Mouse (Mus musculus): Measurements from ENCODE around the gene Tex9. TPM values are rescaled to one million over a fixed set of nuclear protein-coding genes. Genes with fewer than 3 reads are reported as not detected.
"Not testable (repeated sequence)": the region's sequence is repeated elsewhere in the genome, so short reads cannot be mapped to it uniquely, and the experiment has no call there.

Gene Tex9
- polyA plus RNA-seq, 1 experiment from 2014 or later = 48.7 TPM

GRCm38 (mm10) chr9:72475511-72475910 lies 16.5 kb downstream of the Tex9 start:
- Histone ChIP-seq H3K4me3 (no peak overlapping the region), H3K9ac (no peak overlapping the region), H3K4me1 (no peaks in the 10 kb centered on the region), H3K36me3 (peaks cover 58% of the 10 kb centered on the region), H3K27ac (no peak overlapping the region), H3K27me3 (replicated peaks) (no peaks in the 10 kb centered on the region), H3K9me3 (no peaks in the 10 kb centered on the region), H3K4me2 (replicated peaks) (no peak overlapping the region)
- 92% methylated on average over 9 of the region's 9 CpGs for WGBS
- ATAC-seq (ENCODE audit: low FRiP score, low read depth) = no peak

- Histone ChIP-seq H3K4me3 (no peak overlapping the region), H3K4me1 (no peaks in the 10 kb centered on the region), H3K27me3 (replicated peaks) (no peaks in the 10 kb centered on the region), H3K9me3 (no peaks in the 10 kb centered on the region), H3K4me2 (replicated peaks) (no peak overlapping the region), H3K36me3 (peaks cover 38% of the 10 kb centered on the region), H3K9ac (no peak overlapping the region), H3K27ac (no peak overlapping the region)
- 100% methylated on average over 1 of the region's 1 CpGs for WGBS
- ATAC-seq (ENCODE audit: low FRiP score, low read depth) = no peak
Measured at GRCm38 (mm10) chr9:72469851-72470250, 22.2 kb downstream of the Tex9 start.

GRCm38 (mm10) chr9:72468616-72469015 lies 23.4 kb downstream of the Tex9 start:
- Histone ChIP-seq H3K9ac (no peak overlapping the region), H3K27ac (no peak overlapping the region), H3K4me1 (no peaks in the 10 kb centered on the region), H3K9me3 (no peaks in the 10 kb centered on the region), H3K4me3 (no peak overlapping the region), H3K4me2 (replicated peaks) (no peak overlapping the region), H3K27me3 (replicated peaks) (no peaks in the 10 kb centered on the region), H3K36me3 (peaks cover 29% of the 10 kb centered on the region)
- no peak for ATAC-seq (ENCODE audit: low FRiP score, low read depth)
- WGBS = 93% methylated on average over 10 of the region's 10 CpGs

GRCm38 (mm10) chr9:72467551-72468407 lies 24.2 kb downstream of the Tex9 start:
- ATAC-seq (ENCODE audit: low FRiP score, low read depth) = no peak
- Histone ChIP-seq H3K36me3 (peaks cover 20% of the 10 kb centered on the region), H3K4me1 (no peaks in the 10 kb centered on the region), H3K4me3 (no peak overlapping the region), H3K27ac (no peak overlapping the region), H3K9me3 (no peaks in the 10 kb centered on the region), H3K4me2 (replicated peaks) (no peak overlapping the region), H3K9ac (no peak overlapping the region), H3K27me3 (replicated peaks) (no peaks in the 10 kb centered on the region)
- WGBS = 69% methylated on average over 11 of the region's 11 CpGs

GRCm38 (mm10) chr9:72465754-72466181 lies 26.2 kb downstream of the Tex9 start:
- peaks cover 17% of the 10 kb centered on the region for H3K36me3 ChIP-seq
- no peaks in the 10 kb centered on the region for H3K27me3 ChIP-seq (replicated peaks)
- no peak overlapping the region for H3K4me2 ChIP-seq (replicated peaks)
- no peaks in the 10 kb centered on the region for H3K4me1 ChIP-seq
- no peak for ATAC-seq (ENCODE audit: low FRiP score, low read depth)
- 92% methylated on average over 4 of the region's 4 CpGs for WGBS
- H3K9me3 ChIP-seq = no peaks in the 10 kb centered on the region
- H3K4me3 ChIP-seq = no peak overlapping the region
- no peak overlapping the region for H3K9ac ChIP-seq
- H3K27ac ChIP-seq = no peak overlapping the region

- Histone ChIP-seq H3K9ac (no peak overlapping the region), H3K4me1 (no peaks in the 10 kb centered on the region), H3K27ac (no peak overlapping the region), H3K4me2 (replicated peaks) (no peak overlapping the region), H3K9me3 (no peaks in the 10 kb centered on the region), H3K36me3 (peaks cover 15% of the 10 kb centered on the region), H3K27me3 (replicated peaks) (no peaks in the 10 kb centered on the region), H3K4me3 (no peak overlapping the region)
- no peak for ATAC-seq (ENCODE audit: low FRiP score, low read depth)
- WGBS = 85% methylated on average over 1 of the region's 1 CpGs
Measured at GRCm38 (mm10) chr9:72464806-72465205, 27.2 kb downstream of the Tex9 start.

GRCm38 (mm10) chr9:72462427-72462826 lies 29.6 kb downstream of the Tex9 start:
- H3K9me3 ChIP-seq = no peaks in the 10 kb centered on the region
- no peak overlapping the region for H3K27ac ChIP-seq
- no peak overlapping the region for H3K4me2 ChIP-seq (replicated peaks)
- WGBS = 99% methylated on average over 2 of the region's 2 CpGs
- H3K4me3 ChIP-seq = no peak overlapping the region
- peaks cover 22% of the 10 kb centered on the region for H3K36me3 ChIP-seq
- ATAC-seq (ENCODE audit: low FRiP score, low read depth) = no peak
- H3K9ac ChIP-seq = no peak overlapping the region
- H3K27me3 ChIP-seq (replicated peaks) = no peaks in the 10 kb centered on the region
- no peaks in the 10 kb centered on the region for H3K4me1 ChIP-seq

- WGBS = 86% methylated on average over 3 of the region's 3 CpGs
Measured at GRCm38 (mm10) chr9:72460767-72461166, 31.2 kb downstream of the Tex9 start.

GRCm38 (mm10) chr9:72459703-72460102 lies 32.3 kb downstream of the Tex9 start:
- Histone ChIP-seq H3K27ac (no peak overlapping the region), H3K9me3 (no peaks in the 10 kb centered on the region), H3K9ac (no peak overlapping the region), H3K4me2 (replicated peaks) (no peak overlapping the region), H3K4me1 (no peaks in the 10 kb centered on the region), H3K4me3 (no peak overlapping the region), H3K36me3 (peaks cover 33% of the 10 kb centered on the region), H3K27me3 (replicated peaks) (no peaks in the 10 kb centered on the region)
- no peak for ATAC-seq (ENCODE audit: low FRiP score, low read depth)
- WGBS = 92% methylated on average over 3 of the region's 3 CpGs

More at GRCm38 (mm10) chr9:72460767-72461166, 31.2 kb downstream of the Tex9 start:
- no peak for ATAC-seq (ENCODE audit: low FRiP score, low read depth)
- H3K36me3 ChIP-seq = peaks cover 26% of the 10 kb centered on the region
- H3K4me1 ChIP-seq = no peaks in the 10 kb centered on the region
- no peak overlapping the region for H3K4me2 ChIP-seq (replicated peaks)
- H3K4me3 ChIP-seq = no peak overlapping the region
- no peak overlapping the region for H3K27ac ChIP-seq
- no peaks in the 10 kb centered on the region for H3K27me3 ChIP-seq (replicated peaks)
- H3K9ac ChIP-seq = no peak overlapping the region
- no peaks in the 10 kb centered on the region for H3K9me3 ChIP-seq

- WGBS = 25% methylated on average over 5 of the region's 5 CpGs
- ATAC-seq (ENCODE audit: low FRiP score, low read depth) = no peak
- Histone ChIP-seq H3K4me1 (no peaks in the 10 kb centered on the region), H3K9me3 (no peaks in the 10 kb centered on the region), H3K4me2 (replicated peaks) (no peak overlapping the region), H3K9ac (no peak overlapping the region), H3K36me3 (peaks cover 39% of the 10 kb centered on the region), H3K4me3 (no peak overlapping the region), H3K27me3 (replicated peaks) (no peaks in the 10 kb centered on the region), H3K27ac (no peak overlapping the region)
Measured at GRCm38 (mm10) chr9:72458233-72458632, 33.8 kb downstream of the Tex9 start.

- ATAC-seq (ENCODE audit: low FRiP score, low read depth) = no peak
- no peaks in the 10 kb centered on the region for H3K4me1 ChIP-seq
- no peak overlapping the region for H3K27ac ChIP-seq
- WGBS = 61% methylated on average over 1 of the region's 1 CpGs
- H3K36me3 ChIP-seq = peaks cover 48% of the 10 kb centered on the region
- no peaks in the 10 kb centered on the region for H3K9me3 ChIP-seq
- H3K4me2 ChIP-seq (replicated peaks) = no peak overlapping the region
- H3K4me3 ChIP-seq = no peak overlapping the region
- no peaks in the 10 kb centered on the region for H3K27me3 ChIP-seq (replicated peaks)
- no peak overlapping the region for H3K9ac ChIP-seq
Measured at GRCm38 (mm10) chr9:72456374-72456773, 35.6 kb downstream of the Tex9 start.

- not testable (repeated sequence) for H3K4me2 ChIP-seq (replicated peaks); H3K27ac ChIP-seq; H3K4me3 ChIP-seq; H3K9me3 ChIP-seq; ATAC-seq (ENCODE audit: low FRiP score, low read depth); H3K27me3 ChIP-seq (replicated peaks); H3K9ac ChIP-seq; H3K4me1 ChIP-seq
- H3K36me3 ChIP-seq = peaks cover 39% of the 10 kb centered on the region
Measured at GRCm38 (mm10) chr9:72454281-72454680, 37.7 kb downstream of the Tex9 start.

- Histone ChIP-seq H3K4me2 (replicated peaks) (no peak overlapping the region), H3K9ac (no peak overlapping the region), H3K9me3 (no peaks in the 10 kb centered on the region), H3K4me1 (no peaks in the 10 kb centered on the region), H3K27me3 (replicated peaks) (no peaks in the 10 kb centered on the region), H3K36me3 (peaks cover 44% of the 10 kb centered on the region), H3K4me3 (no peak overlapping the region), H3K27ac (no peak overlapping the region)
- 89% methylated on average over 6 of the region's 6 CpGs for WGBS
- ATAC-seq (ENCODE audit: low FRiP score, low read depth) = no peak
Measured at GRCm38 (mm10) chr9:72451111-72451510, 40.9 kb downstream of the Tex9 start.
